ENCODE assay signal across 8 mouse cellular contexts in the genomic region with DNA sequence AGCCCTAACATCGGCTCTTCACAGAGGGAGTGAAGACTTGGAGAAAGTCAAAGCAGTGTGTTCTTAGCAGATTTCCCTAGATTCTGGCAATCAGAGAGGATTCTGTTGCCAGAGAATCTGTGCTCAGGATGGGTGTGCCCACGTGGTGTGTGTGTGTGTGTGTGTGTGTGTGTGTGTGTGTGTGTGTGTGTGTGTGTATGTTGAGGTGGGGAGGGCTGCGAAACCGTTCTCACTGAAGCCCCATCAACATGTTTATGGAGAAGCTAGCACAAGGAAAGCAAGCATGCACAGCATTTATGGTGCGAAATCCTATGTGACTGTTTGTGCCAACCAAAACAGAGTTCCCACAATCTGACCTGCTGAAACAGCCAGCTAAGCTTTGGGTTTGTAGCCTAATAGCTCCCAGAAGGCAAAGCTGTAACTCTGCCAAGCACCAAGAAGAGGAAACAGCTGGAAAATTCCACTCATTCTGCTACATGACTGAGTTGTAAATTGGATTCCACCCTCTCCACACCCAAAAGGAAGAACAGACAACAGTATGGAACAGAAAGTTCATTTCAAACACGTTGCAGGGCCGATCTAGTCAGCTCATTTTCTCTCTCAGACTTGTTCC. TPM values are rescaled to one million over a fixed set of nuclear protein-coding genes. Genes with fewer than 3 reads are reported as not detected.
DNase-seq lines count a peak whose midpoint lies in the region; TF ChIP-seq lines count a peak whose summit lies in the region.

No protein-coding gene starts in this region.

- no peaks in the 10 kb centered on the region for H3K4me1 ChIP-seq in thymus, adult 2 months (replicated peaks; ENCODE audit: control insufficient read depth, insufficient read depth, low read length)

- no peak for TF ChIP-seq POLR2A in thymus, adult 2 months (IDR thresholded peaks at IDR 0.05; ENCODE audit: control insufficient read depth, extremely low read depth, insufficient read depth, low read length, poor library complexity)

- no peak for TF ChIP-seq CTCF in thymus, adult 2 months (IDR thresholded peaks at IDR 0.05; ENCODE audit: borderline replicate concordance, control insufficient read depth, extremely low read depth, insufficient read depth, low read length, poor library complexity)

- peak; percentile 19 to 21 for DNase-seq in cerebellum, postnatal 14 days
- DNase-seq in cerebellum, adult 9-11 months = no peak
- DNase-seq in adrenal gland, postnatal 14 days = peak; percentile 70
- DNase-seq in heart, adult 9 months (ENCODE audit: low spot score in 2 of 2) = peak; percentile 93 to 96
- peak; percentile 79 to 85 for DNase-seq in kidney, postnatal 25 days
- peak; percentile 76 for DNase-seq in lung, postnatal 10 days
- DNase-seq in retina, embryonic 14.5 days (ENCODE audit: low spot score) = no peak
- DNase-seq in thymus, adult 2 months = no peak

- H3K4me3 ChIP-seq in thymus, adult 2 months (ENCODE audit: control insufficient read depth, insufficient read depth, low read length) = no peak overlapping the region

- peaks cover 21% of the 10 kb centered on the region for H3K36me3 ChIP-seq in thymus, adult 2 months (ENCODE audit: control insufficient read depth, insufficient read depth, low read length)

- 76% methylated on average over 7 of the region's 7 CpGs for WGBS in thymus, adult 2 months

- no peaks in the 10 kb centered on the region for H3K27me3 ChIP-seq in thymus, adult 2 months (ENCODE audit: control insufficient read depth, insufficient read depth, low read length)

- no peak overlapping the region for H3K27ac ChIP-seq in thymus, adult 2 months (ENCODE audit: control insufficient read depth, insufficient read depth, low read length)

RNA-seq across cellular contexts. Expression of a gene that starts 13.7 kb away (rescaled TPM):
- total RNA-seq in adrenal gland, postnatal 14 days (2021) = 166 and 194 TPM in 2 replicates
- 99.3 and 121 TPM in 2 replicates for polyA plus RNA-seq in thymus, adult 2 months (2012; rRNA removed)

RNA-seq across cellular contexts. Expression of a gene that starts 48.2 kb away (rescaled TPM):
- 217 and 219 TPM in 2 replicates for total RNA-seq in adrenal gland, postnatal 14 days (2021)
- polyA plus RNA-seq in thymus, adult 2 months (2012; rRNA removed) = 134 and 151 TPM in 2 replicates

Comparison
In these comparisons a context has a peak if more than half of its experiments do, and no peak if none do; other contexts are left out.
1. DNase-seq: peak in cerebellum, postnatal 14 days (2 of 2), adrenal gland, postnatal 14 days (single experiment), heart, adult 9 months (2 of 2), kidney, postnatal 25 days (2 of 2) and lung, postnatal 10 days (single experiment); none in cerebellum, adult 9-11 months (single experiment), retina, embryonic 14.5 days (single experiment) and thymus, adult 2 months (single experiment).